Mouse (Mus musculus): ENCODE measurements around the gene Ppp1r36.
"Not testable (repeated sequence)": the region's sequence is repeated elsewhere in the genome, so short reads cannot be mapped to it uniquely, and the experiment has no call there.

GRCm38 (mm10) chr12:76458445-76458844 is 41.1 kb downstream of the Ppp1r36 start:
- not testable (repeated sequence) for TF ChIP-seq CTCF (IDR thresholded peaks at IDR 0.05 in 2 of 3, conservative IDR thresholded peaks at IDR 0.05 in 1 of 3; ENCODE audit: control insufficient read depth in 1 of 3, insufficient read depth in 1 of 3, low read depth in 2 of 3, low read length in 3 of 3, poor library complexity in 1 of 3, severe bottlenecking in 1 of 3); HCFC1 (IDR thresholded peaks at IDR 0.05; ENCODE audit: low read depth, low read length); TAL1 (IDR thresholded peaks at IDR 0.05; ENCODE audit: low read length); EP300 (IDR thresholded peaks at IDR 0.05; ENCODE audit: low read depth in 1 of 2, low read length in 2 of 2); KAT2A (conservative IDR thresholded peaks at IDR 0.05; ENCODE audit: low read depth, low read length); POLR2A (IDR thresholded peaks at IDR 0.05; ENCODE audit: control insufficient read depth in 1 of 2, insufficient read depth in 1 of 2, low read depth in 1 of 2, low read length in 2 of 2, poor library complexity in 1 of 2); MAX (IDR thresholded peaks at IDR 0.05; ENCODE audit: low read length); ZNF384 (IDR thresholded peaks at IDR 0.05; ENCODE audit: low read depth, low read length); JUND (IDR thresholded peaks at IDR 0.05; ENCODE audit: low read depth, low read length); RCOR1 (IDR thresholded peaks at IDR 0.05; ENCODE audit: low read depth, low read length); ZMIZ1 (IDR thresholded peaks at IDR 0.05; ENCODE audit: low read depth, low read length)

Measured in MEL (cell line).